Mouse (Mus musculus) embryonic fibroblast, embryonic 13.5 days (primary cell): ENCODE measurements around the gene Serpina12.

ENCODE experiments used
- CTCF ChIP-seq: IDR thresholded peaks from 2 replicates; pipeline ENCODE4 v1.5.1; 2011; ENCODE audit warnings: mild to moderate bottlenecking, control low read depth, low read length, moderate library complexity, borderline replicate concordance; ENCODE audit not compliant: insufficient read depth
- POLR2A ChIP-seq: IDR thresholded peaks from 2 replicates; pipeline ENCODE4 v1.6.1; 2011; ENCODE audit warnings: low read depth, mild to moderate bottlenecking, control low read depth, low read length, moderate library complexity

DNA sequence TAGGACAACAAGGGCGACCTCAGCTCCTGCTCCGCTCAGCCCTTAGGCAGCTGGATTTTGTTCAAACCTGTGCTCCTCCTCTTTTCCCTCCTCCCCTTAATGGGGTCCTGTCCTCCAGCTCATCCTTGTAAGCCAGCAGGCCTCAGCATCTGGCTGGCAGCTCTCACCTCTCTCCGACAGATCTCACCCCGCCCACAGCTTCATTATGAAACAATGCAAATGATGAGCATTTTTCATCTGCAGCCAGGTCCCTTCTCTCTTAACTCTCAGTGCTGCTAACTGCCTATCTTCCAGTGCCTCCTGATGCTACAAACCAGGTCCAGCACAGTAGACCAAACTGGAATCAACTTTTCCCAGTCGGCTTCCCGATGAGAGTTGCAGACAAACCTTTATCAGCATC, 30.6 kb downstream of the Serpina12 start, which contains the start of gene Serpina9:
- TF ChIP-seq CTCF, result no peak
- TF ChIP-seq POLR2A, result no peak
